Mouse (Mus musculus): ENCODE measurements around the gene Ly6g6c. TPM values are rescaled to one million over a fixed set of nuclear protein-coding genes. Genes with fewer than 3 reads are reported as not detected.

Ly6g6c gene
- polyA plus RNA-seq, 1 experiment, result 1.6 TPM

GRCm38 (mm10) chr17:35096597-35096996, 31.4 kb downstream of the Ly6g6c start:
- 95% methylated on average over 12 of the region's 12 CpGs for WGBS
- H3K27ac ChIP-seq (ENCODE audit: control insufficient read depth, insufficient read depth, low read depth, low read length, poor library complexity), result no peak overlapping the region
- TF ChIP-seq CTCF (IDR thresholded peaks at IDR 0.05; ENCODE audit: control insufficient read depth, insufficient read depth, low read length) (no peak), POLR2A (IDR thresholded peaks at IDR 0.05; ENCODE audit: borderline replicate concordance, control insufficient read depth, low read depth, low read length) (no peak; the same call in 1 of the 2 replicates)
- H3K4me1 ChIP-seq (ENCODE audit: control insufficient read depth, insufficient read depth, low read length), result no peaks in the 10 kb centered on the region
- H3K4me3 ChIP-seq (replicated peaks; ENCODE audit: control insufficient read depth, low read depth, low read length), result no peak overlapping the region

- Histone ChIP-seq H3K4me3 (replicated peaks; ENCODE audit: control insufficient read depth, low read depth, low read length) (no peak overlapping the region), H3K27ac (ENCODE audit: control insufficient read depth, insufficient read depth, low read depth, low read length, poor library complexity) (no peak overlapping the region), H3K4me1 (ENCODE audit: control insufficient read depth, insufficient read depth, low read length) (no peaks in the 10 kb centered on the region)
- TF ChIP-seq CTCF (IDR thresholded peaks at IDR 0.05; ENCODE audit: control insufficient read depth, insufficient read depth, low read length), result no peak
- no peak for TF ChIP-seq POLR2A (IDR thresholded peaks at IDR 0.05; ENCODE audit: borderline replicate concordance, control insufficient read depth, low read depth, low read length)
- 87% methylated on average over 12 of the region's 12 CpGs for WGBS
Measured at GRCm38 (mm10) chr17:35097164-35097655, 32.0 kb downstream of the Ly6g6c start.

- Histone ChIP-seq H3K27ac (ENCODE audit: control insufficient read depth, insufficient read depth, low read depth, low read length, poor library complexity) (no peak overlapping the region), H3K4me3 (replicated peaks; ENCODE audit: control insufficient read depth, low read depth, low read length) (no peak overlapping the region), H3K4me1 (ENCODE audit: control insufficient read depth, insufficient read depth, low read length) (no peaks in the 10 kb centered on the region; the same call in 1 of the 2 replicates)
- 85% methylated on average over 10 of the region's 10 CpGs for WGBS
- TF ChIP-seq POLR2A (IDR thresholded peaks at IDR 0.05; ENCODE audit: borderline replicate concordance, control insufficient read depth, low read depth, low read length) (no peak), CTCF (IDR thresholded peaks at IDR 0.05; ENCODE audit: control insufficient read depth, insufficient read depth, low read length) (no peak)
Measured at GRCm38 (mm10) chr17:35100196-35100765, 35.1 kb downstream of the Ly6g6c start.

GRCm38 (mm10) chr17:35101161-35101560, 36.0 kb downstream of the Ly6g6c start:
- Histone ChIP-seq H3K4me3 (replicated peaks; ENCODE audit: control insufficient read depth, low read depth, low read length) (no peak overlapping the region), H3K4me1 (ENCODE audit: control insufficient read depth, insufficient read depth, low read length) (no peaks in the 10 kb centered on the region; the same call in 1 of the 2 replicates), H3K27ac (ENCODE audit: control insufficient read depth, insufficient read depth, low read depth, low read length, poor library complexity) (no peak overlapping the region)
- no peak for TF ChIP-seq CTCF (IDR thresholded peaks at IDR 0.05; ENCODE audit: control insufficient read depth, insufficient read depth, low read length)
- TF ChIP-seq POLR2A (IDR thresholded peaks at IDR 0.05; ENCODE audit: borderline replicate concordance, control insufficient read depth, low read depth, low read length), result no peak
- 91% methylated on average over 11 of the region's 11 CpGs for WGBS

GRCm38 (mm10) chr17:35102299-35102698, 37.1 kb downstream of the Ly6g6c start:
- peak overlapping the region; percentile 37; the same call in 1 of the 2 replicates for H3K27ac ChIP-seq (ENCODE audit: control insufficient read depth, insufficient read depth, low read depth, low read length, poor library complexity)
- 77% methylated on average over 8 of the region's 8 CpGs for WGBS
- H3K4me1 ChIP-seq (ENCODE audit: control insufficient read depth, insufficient read depth, low read length), result no peaks in the 10 kb centered on the region; the same call in 1 of the 2 replicates
- no peak for TF ChIP-seq POLR2A (IDR thresholded peaks at IDR 0.05; ENCODE audit: borderline replicate concordance, control insufficient read depth, low read depth, low read length)
- no peak for TF ChIP-seq CTCF (IDR thresholded peaks at IDR 0.05; ENCODE audit: control insufficient read depth, insufficient read depth, low read length)
- no peak overlapping the region for H3K4me3 ChIP-seq (replicated peaks; ENCODE audit: control insufficient read depth, low read depth, low read length)

GRCm38 (mm10) chr17:35103221-35103690, 38.1 kb downstream of the Ly6g6c start:
- no peak for TF ChIP-seq CTCF (IDR thresholded peaks at IDR 0.05; ENCODE audit: control insufficient read depth, insufficient read depth, low read length)
- TF ChIP-seq POLR2A (IDR thresholded peaks at IDR 0.05; ENCODE audit: borderline replicate concordance, control insufficient read depth, low read depth, low read length), result no peak
- peak overlapping the region; percentile 28; the same call in 1 of the 2 replicates for H3K27ac ChIP-seq (ENCODE audit: control insufficient read depth, insufficient read depth, low read depth, low read length, poor library complexity)

GRCm38 (mm10) chr17:35104079-35104478, 38.9 kb downstream of the Ly6g6c start:
- TF ChIP-seq POLR2A (IDR thresholded peaks at IDR 0.05; ENCODE audit: borderline replicate concordance, control insufficient read depth, low read depth, low read length), result no peak
- no peak for TF ChIP-seq CTCF (IDR thresholded peaks at IDR 0.05; ENCODE audit: control insufficient read depth, insufficient read depth, low read length)
- H3K4me3 ChIP-seq (replicated peaks; ENCODE audit: control insufficient read depth, low read depth, low read length), result no peak overlapping the region
- no peaks in the 10 kb centered on the region; the same call in 1 of the 2 replicates for H3K4me1 ChIP-seq (ENCODE audit: control insufficient read depth, insufficient read depth, low read length)
- H3K27ac ChIP-seq (ENCODE audit: control insufficient read depth, insufficient read depth, low read depth, low read length, poor library complexity), result peak overlapping the region; percentile 36
- WGBS, result 83% methylated on average over 7 of the region's 7 CpGs

More at GRCm38 (mm10) chr17:35103221-35103690, 38.1 kb downstream of the Ly6g6c start:
- Histone ChIP-seq H3K4me1 (ENCODE audit: control insufficient read depth, insufficient read depth, low read length) (no peaks in the 10 kb centered on the region; the same call in 1 of the 2 replicates), H3K4me3 (replicated peaks; ENCODE audit: control insufficient read depth, low read depth, low read length) (no peak overlapping the region)
- WGBS, result 44% methylated on average over 6 of the region's 6 CpGs

- TF ChIP-seq POLR2A (IDR thresholded peaks at IDR 0.05; ENCODE audit: borderline replicate concordance, control insufficient read depth, low read depth, low read length) (no peak), CTCF (IDR thresholded peaks at IDR 0.05; ENCODE audit: control insufficient read depth, insufficient read depth, low read length) (no peak)
- 67% methylated on average over 6 of the region's 6 CpGs for WGBS
- H3K4me1 ChIP-seq (ENCODE audit: control insufficient read depth, insufficient read depth, low read length), result no peaks in the 10 kb centered on the region; the same call in 1 of the 2 replicates
- peak overlapping the region; percentile 36 for H3K27ac ChIP-seq (ENCODE audit: control insufficient read depth, insufficient read depth, low read depth, low read length, poor library complexity)
- no peak overlapping the region for H3K4me3 ChIP-seq (replicated peaks; ENCODE audit: control insufficient read depth, low read depth, low read length)
Measured at GRCm38 (mm10) chr17:35104754-35105153, 39.6 kb downstream of the Ly6g6c start.
